Mouse (Mus musculus) monocyte, adult 5-6 weeks (primary cell): ENCODE data around the gene Rnf216. TPM values are rescaled to one million over a fixed set of nuclear protein-coding genes. Genes with fewer than 3 reads are reported as not detected.

Experiments
- ATAC-seq: fragments of 153-309, 156-312 bp; replicated peaks from 2 replicates; pipeline ENCODE4 v1.8.0; 2017; ENCODE audit warnings: mild to moderate bottlenecking; ENCODE audit not compliant: low TSS enrichment, insufficient number of reproducible peaks, severe bottlenecking, poor library complexity, low FRiP score
- total RNA-seq: library from RNA; stranded (forward); fragments of 200-1000, 200-491, 200-594 nt; gene quantifications from 3 replicates; pipeline ENCODE4 v1.2.3, GENCODE M21; 2017

Rnf216 gene
- total RNA-seq, 1 experiment from 2014 or later: 120 TPM

DNA sequence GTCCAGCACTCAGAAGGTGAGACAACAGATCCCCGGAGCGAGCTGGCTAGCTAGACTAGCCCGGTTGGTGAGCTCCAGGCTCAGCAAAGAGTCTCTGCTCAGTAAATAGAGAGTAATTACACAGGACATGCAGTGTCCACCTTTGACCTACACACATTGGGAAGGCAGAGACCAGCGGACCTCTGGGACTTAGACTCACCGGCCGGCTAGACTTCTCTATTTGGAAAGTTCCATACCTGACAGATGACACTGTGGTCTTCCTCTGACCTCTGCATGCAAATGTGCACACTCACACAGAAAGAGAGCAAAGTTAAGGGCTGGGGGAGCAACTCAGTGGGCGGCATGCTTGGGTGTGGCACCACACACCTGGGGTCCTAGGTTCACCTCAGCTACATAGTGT lies 165.3 kb downstream of the Rnf216 start:
- ATAC-seq: no peak

DNA sequence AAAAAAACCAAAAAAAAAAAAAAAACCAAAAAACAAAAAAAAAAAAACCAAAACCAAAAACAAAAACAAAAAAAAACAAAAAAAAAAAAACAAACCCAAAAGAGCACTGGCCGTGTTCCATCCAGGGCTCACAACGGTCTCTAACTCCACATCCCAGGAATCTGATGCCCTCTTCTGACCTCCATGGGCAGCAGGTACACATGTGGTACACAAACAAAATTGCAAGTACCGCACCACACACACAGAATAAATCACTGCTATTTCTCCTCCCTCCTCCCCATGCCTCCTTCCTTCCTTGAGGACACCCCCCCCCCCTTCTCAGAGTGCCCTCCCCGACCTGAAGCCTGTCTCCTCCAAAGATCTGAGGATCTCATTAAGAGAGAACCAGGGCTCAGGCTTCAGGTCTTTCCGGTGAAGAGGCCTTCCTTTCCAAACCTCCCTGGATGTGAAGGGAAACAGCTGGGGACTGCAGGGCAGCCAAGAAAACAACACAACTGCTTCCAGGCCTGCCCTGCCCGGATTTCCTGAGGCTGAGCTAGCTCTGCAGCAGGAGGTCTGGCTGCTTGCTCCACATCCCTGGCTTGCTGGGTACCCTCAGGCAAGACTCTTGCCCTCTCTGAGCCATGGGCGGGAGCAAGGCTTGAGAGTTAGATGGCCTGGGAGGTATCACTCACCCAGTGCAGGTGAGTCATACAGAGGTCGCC lies 167.7 kb downstream of the Rnf216 start:
- ATAC-seq: 0 out of 2 replicates have a peak, but pooled peaks have one; percentile 27

Other genes starting within 250 kb of the Rnf216 start
- 1.6 to 3.6 TPM (median 2.3 TPM) in 3 replicates for gene Fbxl18, start 217.6 kb downstream of the Rnf216 start, total RNA-seq
- gene Actb, start 206.2 kb downstream of the Rnf216 start, total RNA-seq: 6,587 to 7,071 TPM (median 6,776 TPM) in 3 replicates
- 1.2 TPM in 1 of 3 replicates, not detected in the others for gene Fscn1, start 152.7 kb downstream of the Rnf216 start, total RNA-seq
- not detected in 3 replicates for gene Olfr718-ps1, start 34.6 kb upstream of the Rnf216 start, total RNA-seq
- 6.0 to 19.7 TPM (median 18.1 TPM) in 3 replicates for gene Rbak, start 67.8 kb upstream of the Rnf216 start, total RNA-seq
- 0.29 to 0.95 TPM in 2 of 3 replicates, not detected in the other for gene Spdye4b, start 68.0 kb upstream of the Rnf216 start, total RNA-seq
- gene Spdye4a, start 113.9 kb upstream of the Rnf216 start, total RNA-seq: not detected in 3 replicates
- 17.0 to 19.7 TPM (median 17.2 TPM) in 3 replicates for gene Zfp12, start 122.2 kb upstream of the Rnf216 start, total RNA-seq
- gene Zfp316, start 157.0 kb upstream of the Rnf216 start, total RNA-seq: 1.4 to 2.9 TPM (median 1.9 TPM) in 3 replicates
- gene Zfp853, start 180.6 kb upstream of the Rnf216 start, total RNA-seq: not detected in 3 replicates
- gene E130309D02Rik, start 202.4 kb upstream of the Rnf216 start, total RNA-seq: 7.4 to 12.5 TPM (median 10.3 TPM) in 3 replicates
- 22.5 to 39.9 TPM (median 33.8 TPM) in 3 replicates for gene Zdhhc4, start 216.3 kb upstream of the Rnf216 start, total RNA-seq
- gene Grid2ip, start 244.3 kb upstream of the Rnf216 start, total RNA-seq: not detected in 3 replicates